Mouse (Mus musculus) cortical plate, adult 2 months (tissue): ENCODE results near the gene Gtf2ird2.

Experiments
- CTCF ChIP-seq: fragments of 200-500 bp; IDR thresholded peaks from 2 replicates; pipeline ENCODE4 v1.5.1; 2011; ENCODE audit warnings: mild to moderate bottlenecking, control low read depth, low read length; ENCODE audit not compliant: insufficient read depth; ENCODE audit errors: extremely low read depth
- POLR2A ChIP-seq: fragments of 200-500 bp; IDR thresholded peaks from 2 replicates; pipeline ENCODE4 v1.6.1; 2011; ENCODE audit warnings: mild to moderate bottlenecking, low read length, control low read depth; ENCODE audit not compliant: insufficient read depth; ENCODE audit errors: extremely low read depth

DNA sequence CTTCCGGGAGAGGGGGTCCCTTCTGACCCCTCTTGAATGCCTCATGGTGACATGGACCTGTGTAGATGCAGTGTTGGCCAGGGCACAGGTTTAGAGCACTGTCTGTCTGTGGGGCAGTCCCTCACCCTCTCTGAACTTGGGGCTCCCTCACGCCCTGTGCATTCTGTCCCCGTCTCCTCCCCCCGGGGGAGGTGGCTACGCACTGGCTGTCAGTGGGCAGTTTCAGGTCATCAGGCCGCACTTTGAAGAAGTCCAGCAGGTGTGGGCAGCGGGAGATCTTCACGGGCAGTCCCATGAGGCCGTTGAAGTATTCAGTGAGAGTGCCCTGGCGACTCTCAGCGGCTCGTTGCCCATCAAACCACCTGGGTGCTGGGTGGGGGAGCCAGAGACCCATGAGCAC, 43.1 kb downstream of the Gtf2ird2 start:
- TF ChIP-seq CTCF (no peak), POLR2A (no peak)
